Mouse (Mus musculus) embryonic fibroblast, embryonic 13.5 days (primary cell): ENCODE measurements at regions not wholly inside any gene's neighbourhood (a gene's known extent, or its start where the extent isn't known, plus 50 kb on each side); places are given as distances from the start of the nearest gene placed in this dataset.

ENCODE experiments used
- H3K27ac ChIP-seq: 2 replicates; pipeline ENCODE4 v1.5.1; 2012; ENCODE audit warnings: low read length, control low read depth, inconsistent platforms; ENCODE audit not compliant: insufficient read depth
- H3K4me1 ChIP-seq: 2 replicates; pipeline ENCODE4 v1.6.1; 2011; ENCODE audit warnings: low read length; ENCODE audit not compliant: control insufficient read depth, insufficient read depth
- H3K4me3 ChIP-seq: 2 replicates; pipeline ENCODE4 v1.5.1; 2011; ENCODE audit warnings: mild to moderate bottlenecking, control low read depth, low read length; ENCODE audit not compliant: insufficient read depth
- CTCF ChIP-seq: IDR thresholded peaks from 2 replicates; pipeline ENCODE4 v1.5.1; 2011; ENCODE audit warnings: mild to moderate bottlenecking, control low read depth, low read length, moderate library complexity, borderline replicate concordance; ENCODE audit not compliant: insufficient read depth
- POLR2A ChIP-seq: IDR thresholded peaks from 2 replicates; pipeline ENCODE4 v1.6.1; 2011; ENCODE audit warnings: low read depth, mild to moderate bottlenecking, control low read depth, low read length, moderate library complexity

- no peak overlapping the region for H3K4me3 ChIP-seq
- TF ChIP-seq POLR2A (no peak), CTCF (no peak)
Measured at GRCm38 (mm10) chr3:34593279-34593678, 56.9 kb upstream of the Sox2 start.

DNA sequence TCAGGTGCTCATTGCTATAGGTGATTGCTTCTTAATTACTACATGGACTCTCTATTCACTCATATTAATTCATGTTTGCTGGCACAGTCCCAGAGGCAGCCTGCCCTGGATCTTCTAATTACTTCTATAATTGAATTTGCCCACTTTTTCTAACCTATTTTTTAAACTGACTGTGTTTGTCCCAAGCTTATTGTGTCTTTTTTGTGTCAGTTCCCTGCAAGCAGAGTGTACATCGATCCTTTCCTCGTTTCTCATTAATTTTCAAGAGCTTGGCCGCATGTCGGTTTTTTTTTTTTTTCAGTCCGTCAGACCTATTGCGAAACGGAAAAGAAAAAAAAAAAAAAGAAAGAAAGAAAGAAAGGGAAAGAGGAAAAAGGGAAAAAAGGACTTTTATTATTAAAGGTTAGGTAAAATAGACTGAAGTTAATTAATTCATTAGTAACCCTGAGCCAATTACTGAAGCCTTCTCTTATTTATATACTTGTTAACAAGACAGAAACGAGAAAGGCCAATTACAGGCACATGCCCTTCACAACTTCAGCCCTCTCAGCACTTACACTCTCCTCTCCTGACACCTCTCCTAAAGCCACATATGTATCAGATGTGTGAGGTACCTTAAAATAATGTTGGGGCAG lies 72.2 kb upstream of the Sox2 start:
- TF ChIP-seq CTCF = no peak
- no peak for TF ChIP-seq POLR2A
- Histone ChIP-seq H3K4me3 (no peak overlapping the region), H3K27ac (no peak overlapping the region), H3K4me1 (no peaks in the 10 kb centered on the region)

More at GRCm38 (mm10) chr3:34593279-34593678, 56.9 kb upstream of the Sox2 start:
- H3K27ac ChIP-seq = no peak overlapping the region
- H3K4me1 ChIP-seq = no peaks in the 10 kb centered on the region

- TF ChIP-seq CTCF (no peak), POLR2A (no peak)
- Histone ChIP-seq H3K27ac (no peak overlapping the region), H3K4me1 (no peaks in the 10 kb centered on the region), H3K4me3 (no peak overlapping the region)
Measured at GRCm38 (mm10) chr3:34577115-34577514, 73.1 kb upstream of the Sox2 start.

- Histone ChIP-seq H3K4me3 (no peak overlapping the region), H3K4me1 (no peaks in the 10 kb centered on the region), H3K27ac (no peak overlapping the region)
- no peak for TF ChIP-seq CTCF
- TF ChIP-seq POLR2A = no peak
Measured at GRCm38 (mm10) chr3:34576159-34576558, 74.0 kb upstream of the Sox2 start.

GRCm38 (mm10) chr3:34574711-34575350 lies 75.4 kb upstream of the Sox2 start:
- no peaks in the 10 kb centered on the region for H3K4me1 ChIP-seq
- H3K27ac ChIP-seq = no peak overlapping the region
- no peak for TF ChIP-seq POLR2A
- TF ChIP-seq CTCF = no peak
- H3K4me3 ChIP-seq = no peak overlapping the region

DNA sequence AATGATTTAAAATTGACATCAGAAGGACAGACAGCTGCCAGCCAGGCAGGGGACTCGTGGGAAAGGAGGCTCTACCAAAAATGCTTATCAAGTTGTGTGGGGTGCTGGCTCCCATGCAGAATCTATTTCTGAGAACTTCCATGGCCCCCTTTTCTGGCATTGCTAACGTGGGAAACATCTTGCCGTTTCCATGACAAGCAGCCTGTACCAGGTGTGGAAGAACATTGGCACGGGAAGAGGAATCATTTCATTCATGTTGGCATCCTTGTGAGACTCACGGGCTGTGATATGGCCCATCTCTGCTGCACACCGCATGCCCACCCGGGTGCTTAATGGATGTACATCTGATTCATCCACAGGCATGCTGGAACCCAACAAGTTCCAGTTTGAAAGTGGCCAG lies 76.9 kb upstream of the Sox2 start:
- Histone ChIP-seq H3K4me1 (no peaks in the 10 kb centered on the region), H3K4me3 (no peak overlapping the region), H3K27ac (no peak overlapping the region)
- TF ChIP-seq CTCF (no peak), POLR2A (no peak)

GRCm38 (mm10) chr3:34572081-34572480 lies 78.1 kb upstream of the Sox2 start:
- no peaks in the 10 kb centered on the region for H3K4me1 ChIP-seq
- TF ChIP-seq CTCF (no peak), POLR2A (no peak)
- no peak overlapping the region for H3K27ac ChIP-seq
- H3K4me3 ChIP-seq = no peak overlapping the region

DNA sequence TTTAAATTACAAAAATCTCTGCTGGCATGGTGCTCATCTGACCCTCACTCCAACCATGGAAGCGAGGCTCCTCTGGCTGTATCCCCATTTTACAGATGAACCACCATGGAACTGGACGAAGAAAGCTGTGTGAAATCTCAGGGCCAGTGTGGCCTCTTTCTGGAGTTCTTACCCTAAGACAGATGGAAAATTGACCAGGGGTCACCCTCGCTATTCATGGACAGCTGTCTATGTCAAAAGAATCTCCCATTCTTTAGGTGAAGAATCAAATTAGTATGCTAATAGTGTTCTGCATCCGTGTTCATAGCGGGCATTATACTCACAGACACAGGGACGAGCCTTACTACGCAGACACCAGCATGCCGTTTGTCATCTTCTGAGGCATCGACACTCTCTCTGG lies 78.6 kb upstream of the Sox2 start:
- no peak for TF ChIP-seq CTCF
- no peak for TF ChIP-seq POLR2A
- Histone ChIP-seq H3K27ac (no peak overlapping the region), H3K4me1 (no peaks in the 10 kb centered on the region), H3K4me3 (no peak overlapping the region)

GRCm38 (mm10) chr3:34569998-34570397 lies 80.2 kb upstream of the Sox2 start:
- TF ChIP-seq POLR2A = no peak
- no peak for TF ChIP-seq CTCF
- no peaks in the 10 kb centered on the region for H3K4me1 ChIP-seq
- no peak overlapping the region for H3K4me3 ChIP-seq
- H3K27ac ChIP-seq = no peak overlapping the region

DNA sequence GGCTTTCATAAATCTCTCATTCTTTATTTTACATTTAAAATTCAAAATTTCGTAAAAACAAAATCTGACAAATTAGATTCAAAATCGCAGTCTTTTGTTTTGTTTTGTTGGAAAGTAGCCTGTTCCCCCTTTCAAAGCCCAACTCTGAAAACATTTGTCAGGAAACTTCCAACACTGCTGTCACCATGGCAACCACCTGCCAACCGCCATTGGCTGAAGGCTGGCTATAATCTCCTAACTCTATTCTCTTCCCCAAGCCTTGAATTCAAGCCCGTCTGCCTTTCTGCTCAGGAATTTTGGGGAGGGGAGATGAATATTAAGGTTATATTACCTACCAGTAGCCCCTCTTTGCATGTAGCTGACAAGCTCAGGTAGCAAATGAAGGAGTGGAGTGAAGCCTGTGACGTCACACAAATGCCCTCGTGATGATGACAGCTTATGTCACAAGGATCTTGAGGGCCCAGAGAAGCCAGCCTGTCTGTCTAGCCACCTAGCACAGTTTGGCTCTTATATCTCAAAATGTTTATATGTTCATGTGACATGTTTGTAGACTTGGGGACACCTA lies 82.0 kb upstream of the Sox2 start:
- Histone ChIP-seq H3K4me1 (no peaks in the 10 kb centered on the region), H3K4me3 (no peak overlapping the region), H3K27ac (no peak overlapping the region)
- TF ChIP-seq POLR2A = no peak
